In genomic region chr19:53069451-53069850, GRCm38 (mm10) we compare ENCODE assay signal across 19 mouse cellular contexts.
"Had no signal": no experiment of that assay in that cellular context is flagged by ENCODE, and none has a peak within 500 bp of the region (broad histone marks: within the 10 kb centered on the region; RNA-seq: fewer than 3 reads in every experiment).

No protein-coding gene starts in this region.

- H3K27me3 ChIP-seq: midbrain, embryonic 12.5 days; neural tube, embryonic 13.5 days; neural tube, embryonic 15.5 days had no signal

- H3K27ac ChIP-seq: midbrain, embryonic 10.5 days; midbrain, embryonic 12.5 days; neural tube, embryonic 13.5 days; neural tube, embryonic 15.5 days had no signal

- H3K4me3 ChIP-seq: midbrain, embryonic 10.5 days; midbrain, embryonic 12.5 days; myocyte; neural tube, embryonic 13.5 days; neural tube, embryonic 15.5 days had no signal

- DNase-seq: lung, adult 18-20 months; lung, embryonic 14.5 days; lung, postnatal 10 days; lung, postnatal 4 days; midbrain, embryonic 14.5 days; retina, postnatal 1 day; right cerebral cortex, adult 18-20 months; right cerebral cortex, postnatal 25 days; right cerebral cortex, postnatal 4 days; spleen, adult 18-20 months; thymus, adult 18-20 months; thymus, postnatal 14 days; thymus, postnatal 4 days had no signal

- H3K4me1 ChIP-seq: midbrain, embryonic 12.5 days; neural tube, embryonic 13.5 days; neural tube, embryonic 15.5 days had no signal

- H3K9ac ChIP-seq: lung, embryonic 14.5 days; midbrain, embryonic 12.5 days; neural tube, embryonic 13.5 days; neural tube, embryonic 15.5 days had no signal

- ATAC-seq: midbrain, embryonic 16.5 days had no signal

- H3K9me3 ChIP-seq: midbrain, embryonic 10.5 days; midbrain, embryonic 12.5 days; neural tube, embryonic 13.5 days; neural tube, embryonic 15.5 days had no signal

- H3K36me3 ChIP-seq: midbrain, embryonic 10.5 days; midbrain, embryonic 12.5 days; neural tube, embryonic 13.5 days; neural tube, embryonic 15.5 days had no signal
